In genomic region chr9:111562217-111562988, GRCm38 (mm10) we compare ENCODE assay signal across 10 mouse cellular contexts.
DNase-seq lines count a peak whose midpoint lies in the region; ATAC-seq and TF ChIP-seq lines count a peak whose summit lies in the region.
"Had no signal": no experiment of that assay in that cellular context is flagged by ENCODE, and none has a peak within 500 bp of the region (broad histone marks: within the 10 kb centered on the region; RNA-seq: fewer than 3 reads in every experiment).

No protein-coding gene starts in this region.

- H3K36me3 ChIP-seq in heart, embryonic 12.5 days: no peaks in the 10 kb centered on the region
- H3K36me3 ChIP-seq in E14TG2a.4 (ENCODE audit: insufficient read depth, low read length): no peaks in the 10 kb centered on the region
- H3K36me3 ChIP-seq in embryonic facial prominence, embryonic 14.5 days (ENCODE audit: control insufficient read depth, insufficient read depth, low read length): no peaks in the 10 kb centered on the region
- H3K36me3 ChIP-seq in liver, embryonic 13.5 days: no peaks in the 10 kb centered on the region

- no peaks in the 10 kb centered on the region for H3K9me3 ChIP-seq in heart, embryonic 12.5 days (replicated peaks)
- no peaks in the 10 kb centered on the region for H3K9me3 ChIP-seq in E14TG2a.4 (ENCODE audit: low read length)
- no peaks in the 10 kb centered on the region for H3K9me3 ChIP-seq in embryonic facial prominence, embryonic 14.5 days (ENCODE audit: control insufficient read depth, low read length)
- no peaks in the 10 kb centered on the region for H3K9me3 ChIP-seq in liver, embryonic 13.5 days (replicated peaks)

- TF ChIP-seq CTCF in E14TG2a.4 (conservative IDR thresholded peaks at IDR 0.05; ENCODE audit: low read length): no peak
- TF ChIP-seq CTCF in left cerebral cortex, adult 2 months (IDR thresholded peaks at IDR 0.05): no peak

- H3K27ac ChIP-seq in heart, embryonic 12.5 days (ENCODE audit: poor library complexity, severe bottlenecking): no peak overlapping the region
- no peak overlapping the region for H3K27ac ChIP-seq in embryonic facial prominence, embryonic 14.5 days (replicated peaks; ENCODE audit: low read depth, low read length)
- H3K27ac ChIP-seq in liver, embryonic 13.5 days: no peak overlapping the region
- no peak overlapping the region for H3K27ac ChIP-seq in left cerebral cortex, adult 2 months

- no peak overlapping the region for H3K9ac ChIP-seq in heart, embryonic 12.5 days
- H3K9ac ChIP-seq in embryonic facial prominence, embryonic 14.5 days (ENCODE audit: low read depth, low read length): no peak overlapping the region
- no peak overlapping the region for H3K9ac ChIP-seq in liver, embryonic 13.5 days

- no peaks in the 10 kb centered on the region for H3K27me3 ChIP-seq in heart, embryonic 12.5 days (replicated peaks)
- H3K27me3 ChIP-seq in E14TG2a.4 (ENCODE audit: insufficient read depth, low read length): peaks cover 12% of the 10 kb centered on the region
- no peaks in the 10 kb centered on the region for H3K27me3 ChIP-seq in embryonic facial prominence, embryonic 14.5 days (replicated peaks; ENCODE audit: control insufficient read depth, insufficient read depth, low read length)
- no peaks in the 10 kb centered on the region for H3K27me3 ChIP-seq in liver, embryonic 13.5 days

- peak; percentile 53; the same call in 1 of the 2 replicates for ATAC-seq in heart, embryonic 12.5 days (ENCODE audit: insufficient number of reproducible peaks, low FRiP score)
- ATAC-seq in embryonic facial prominence, embryonic 14.5 days (ENCODE audit: low read depth): no peak
- ATAC-seq in liver, embryonic 13.5 days (ENCODE audit: low read depth): no peak
- no peak; the same call in 1 of the 2 replicates for ATAC-seq in cerebellum, adult (ENCODE audit: insufficient number of reproducible peaks, low FRiP score, low TSS enrichment)

- H3K4me3 ChIP-seq in heart, embryonic 12.5 days: no peak overlapping the region
- 0 out of 2 replicates have a peak overlapping the region, but pooled peaks have one; percentile 10 for H3K4me3 ChIP-seq in E14TG2a.4 (replicated peaks; ENCODE audit: low read length)
- no peak overlapping the region for H3K4me3 ChIP-seq in embryonic facial prominence, embryonic 14.5 days (ENCODE audit: low read depth, low read length)
- no peak overlapping the region for H3K4me3 ChIP-seq in liver, embryonic 13.5 days (replicated peaks)
- H3K4me3 ChIP-seq in left cerebral cortex, adult 2 months: no peak overlapping the region

- intact Hi-C loops in left cerebral cortex, adult 2 months (cut with DNase I): no loop called here

- no peak overlapping the region for H3K4me2 ChIP-seq in heart, embryonic 12.5 days
- peak overlapping the region; percentile 29 for H3K4me2 ChIP-seq in embryonic facial prominence, embryonic 14.5 days (ENCODE audit: low read depth, low read length)
- H3K4me2 ChIP-seq in liver, embryonic 13.5 days: peak overlapping the region; percentile 29
- H3K4me2 ChIP-seq: midbrain, embryonic 11.5 days had no signal

- 48% methylated on average over 19 of the region's 19 CpGs for WGBS in heart, embryonic 12.5 days
- 39% methylated on average over 19 of the region's 19 CpGs for WGBS in embryonic facial prominence, embryonic 14.5 days
- WGBS in liver, embryonic 13.5 days (ENCODE audit: insufficient replicate concordance): 27% methylated on average over 19 of the region's 19 CpGs

- no peak for DNase-seq in heart, adult 8-10 months (ENCODE audit: low spot score)
- peak; percentile 22 for DNase-seq in embryonic facial prominence, embryonic 14.5 days (ENCODE audit: low spot score)
- no peak for DNase-seq in liver, embryonic 13.5 days
- DNase-seq in spleen, adult 12 weeks (ENCODE audit: low spot score): no peak
- no peak for DNase-seq in left cerebral cortex, adult 2 months (ENCODE audit: extremely low spot score in 1 of 2, low spot score in 2 of 2)
- DNase-seq: retina, postnatal 1 day had no signal

- H3K4me1 ChIP-seq in heart, embryonic 12.5 days (replicated peaks): peaks cover 14% of the 10 kb centered on the region; the same call in 1 of the 2 replicates
- H3K4me1 ChIP-seq in E14TG2a.4 (replicated peaks; ENCODE audit: low read depth, low read length): peaks cover 19% of the 10 kb centered on the region
- H3K4me1 ChIP-seq in embryonic facial prominence, embryonic 14.5 days (ENCODE audit: control insufficient read depth, insufficient read depth, low read length): peaks cover 13% of the 10 kb centered on the region
- no peaks in the 10 kb centered on the region for H3K4me1 ChIP-seq in liver, embryonic 13.5 days (replicated peaks)
